ENCODE assay signal across 17 mouse cellular contexts in genomic region chr1:36133041-36133440, GRCm38 (mm10).
DNase-seq lines count a peak whose midpoint lies in the region; ATAC-seq and TF ChIP-seq lines count a peak whose summit lies in the region.
"Had no signal": no experiment of that assay in that cellular context is flagged by ENCODE, and none has a peak within 500 bp of the region (broad histone marks: within the 10 kb centered on the region; RNA-seq: fewer than 3 reads in every experiment).

No protein-coding gene starts in this region.

- 69% methylated on average over 8 of the region's 8 CpGs for WGBS in heart, embryonic 11.5 days (ENCODE audit: insufficient replicate concordance)
- 7% methylated on average over 8 of the region's 8 CpGs for WGBS in spleen, adult 2 months
- 66% methylated on average over 8 of the region's 8 CpGs for WGBS in small intestine, adult 2 months
- 90% methylated on average over 8 of the region's 8 CpGs for WGBS in limb, embryonic 10.5 days

- no peak overlapping the region for H3K4me2 ChIP-seq in heart, embryonic 11.5 days
- H3K4me2 ChIP-seq: embryonic facial prominence, embryonic 12.5 days; forebrain, embryonic 12.5 days; limb, embryonic 15.5 days had no signal

- H3K27me3 ChIP-seq in heart, embryonic 11.5 days (ENCODE audit: control insufficient read depth, insufficient read depth, low read length), result no peaks in the 10 kb centered on the region
- H3K27me3 ChIP-seq in spleen, adult 2 months (ENCODE audit: control insufficient read depth, insufficient read depth, low read length), result no peaks in the 10 kb centered on the region
- H3K27me3 ChIP-seq in small intestine, adult 2 months (ENCODE audit: control insufficient read depth, insufficient read depth, low read length), result no peaks in the 10 kb centered on the region
- H3K27me3 ChIP-seq in limb, embryonic 10.5 days (ENCODE audit: low read depth, poor library complexity, severe bottlenecking), result no peaks in the 10 kb centered on the region
- H3K27me3 ChIP-seq: embryonic facial prominence, embryonic 12.5 days; forebrain, embryonic 12.5 days; limb, embryonic 15.5 days had no signal

- no peak for TF ChIP-seq CTCF in spleen, adult 2 months (IDR thresholded peaks at IDR 0.05; ENCODE audit: extremely low read depth, insufficient read depth, insufficient read length, insufficient replicate concordance)
- no peak for TF ChIP-seq CTCF in small intestine, adult 2 months (IDR thresholded peaks at IDR 0.05; ENCODE audit: extremely low read depth, insufficient read length, insufficient replicate concordance, low read depth, low read length)

- ATAC-seq in heart, embryonic 11.5 days (replicated peaks; ENCODE audit: insufficient number of reproducible peaks, low FRiP score, low TSS enrichment), result no peak

- 0 out of 2 replicates have a peak overlapping the region, but pooled peaks have one; percentile 6 for H3K27ac ChIP-seq in heart, embryonic 11.5 days (ENCODE audit: low read depth, low read length)
- peak overlapping the region; percentile 41 for H3K27ac ChIP-seq in spleen, adult 2 months (ENCODE audit: insufficient read depth, low read length)
- H3K27ac ChIP-seq in small intestine, adult 2 months (ENCODE audit: insufficient read depth, low read depth, low read length), result 0 out of 2 replicates have a peak overlapping the region, but pooled peaks have one; percentile 51
- H3K27ac ChIP-seq in limb, embryonic 10.5 days, result no peak overlapping the region
- H3K27ac ChIP-seq: embryonic facial prominence, embryonic 12.5 days; forebrain, embryonic 12.5 days; left cerebral cortex, adult 2 months; limb, embryonic 15.5 days had no signal

- no peak for DNase-seq in heart, adult 18-20 months
- peak in 1 of 2 experiments; percentile 42 for DNase-seq in spleen, adult 2 months (ENCODE audit: low read depth in 1 of 2, low spot score in 2 of 2)
- DNase-seq in spleen, postnatal 14 days (ENCODE audit: low spot score in 2 of 2), result no peak
- DNase-seq in frontal cortex, postnatal 25 days (ENCODE audit: low spot score in 2 of 2), result no peak
- DNase-seq in Muller cell, postnatal 12 days (ENCODE audit: inconsistent ontology term), result no peak
- no peak for DNase-seq in limb, embryonic 10.5 days (ENCODE audit: low spot score)
- DNase-seq: cerebellum, postnatal 14 days; gastrocnemius, postnatal 10 days; kidney, adult 11 months; kidney, postnatal 4 days; right cerebral cortex, postnatal 25 days had no signal

- no peak overlapping the region for H3K4me3 ChIP-seq in heart, embryonic 11.5 days (ENCODE audit: low read depth, low read length)
- H3K4me3 ChIP-seq in spleen, adult 2 months (ENCODE audit: extremely low read depth, insufficient read depth, insufficient read length), result no peak overlapping the region
- H3K4me3 ChIP-seq in small intestine, adult 2 months (ENCODE audit: low read depth, low read length), result no peak overlapping the region
- no peak overlapping the region for H3K4me3 ChIP-seq in limb, embryonic 10.5 days
- H3K4me3 ChIP-seq: embryonic facial prominence, embryonic 12.5 days; forebrain, embryonic 12.5 days; left cerebral cortex, adult 2 months; limb, embryonic 15.5 days had no signal

- TF ChIP-seq POLR2A in spleen, adult 2 months (IDR thresholded peaks at IDR 0.05; ENCODE audit: low read depth, low read length), result no peak
- TF ChIP-seq POLR2A in small intestine, adult 2 months (IDR thresholded peaks at IDR 0.05; ENCODE audit: low read depth, low read length), result no peak

- H3K9ac ChIP-seq in heart, embryonic 11.5 days (ENCODE audit: low read depth, low read length), result no peak overlapping the region
- H3K9ac ChIP-seq: embryonic facial prominence, embryonic 12.5 days; forebrain, embryonic 12.5 days; limb, embryonic 15.5 days had no signal

- H3K9me3 ChIP-seq in heart, embryonic 11.5 days (replicated peaks; ENCODE audit: control insufficient read depth, low read length), result no peaks in the 10 kb centered on the region
- H3K9me3 ChIP-seq in limb, embryonic 10.5 days (replicated peaks), result no peaks in the 10 kb centered on the region
- H3K9me3 ChIP-seq: embryonic facial prominence, embryonic 12.5 days; forebrain, embryonic 12.5 days; limb, embryonic 15.5 days had no signal

- peaks cover 24% of the 10 kb centered on the region for H3K4me1 ChIP-seq in heart, embryonic 11.5 days (ENCODE audit: control insufficient read depth, insufficient read depth, low read length)
- peaks cover 33% of the 10 kb centered on the region for H3K4me1 ChIP-seq in spleen, adult 2 months (ENCODE audit: control insufficient read depth, insufficient read depth, insufficient read length)
- peaks cover 7% of the 10 kb centered on the region for H3K4me1 ChIP-seq in small intestine, adult 2 months (ENCODE audit: control insufficient read depth, insufficient read depth, insufficient read length, low read length)
- H3K4me1 ChIP-seq in limb, embryonic 10.5 days, result peaks cover 24% of the 10 kb centered on the region
- H3K4me1 ChIP-seq: embryonic facial prominence, embryonic 12.5 days; forebrain, embryonic 12.5 days had no signal

- H3K36me3 ChIP-seq in heart, embryonic 11.5 days (ENCODE audit: control insufficient read depth, insufficient read depth, low read length), result no peaks in the 10 kb centered on the region
- no peaks in the 10 kb centered on the region for H3K36me3 ChIP-seq in spleen, adult 2 months (ENCODE audit: control insufficient read depth, insufficient read depth, low read length)
- no peaks in the 10 kb centered on the region for H3K36me3 ChIP-seq in small intestine, adult 2 months (ENCODE audit: control insufficient read depth, insufficient read depth, low read length)
- H3K36me3 ChIP-seq in limb, embryonic 10.5 days, result no peaks in the 10 kb centered on the region
- H3K36me3 ChIP-seq: embryonic facial prominence, embryonic 12.5 days; forebrain, embryonic 12.5 days; limb, embryonic 15.5 days had no signal
